Mouse (Mus musculus) heart, embryonic 11.5 days (tissue): ENCODE results near the gene Cnst. TPM values are rescaled to one million over a fixed set of nuclear protein-coding genes. Genes with fewer than 3 reads are reported as not detected.

Experiments used
- ATAC-seq: fragments of 200-750 bp; cut with Nextera tagmentation; replicated peaks from 2 replicates; pipeline ENCODE4 v1.8.0; 2017; ENCODE audit warnings: moderate library complexity; ENCODE audit not compliant: insufficient number of reproducible peaks, low FRiP score, low TSS enrichment
- H3K27ac ChIP-seq: fragments of 300-500 bp; sonication (generic); 2 replicates; pipeline ENCODE4 v1.5.1; 2014; ENCODE audit warnings: mild to moderate bottlenecking, low read depth, low read length
- H3K27me3 ChIP-seq: fragments of 300-500 bp; sonication (generic); 2 replicates; pipeline ENCODE4 v1.6.1; 2014; ENCODE audit warnings: mild to moderate bottlenecking, low read length, mixed read lengths; ENCODE audit not compliant: control insufficient read depth, insufficient read depth
- H3K36me3 ChIP-seq: fragments of 300-500 bp; sonication (generic); 2 replicates; pipeline ENCODE4 v1.6.1; 2014; ENCODE audit warnings: mild to moderate bottlenecking, low read length, moderate library complexity, mixed read lengths; ENCODE audit not compliant: control insufficient read depth, insufficient read depth
- H3K4me1 ChIP-seq: fragments of 300-500 bp; sonication (generic); 2 replicates; pipeline ENCODE4 v1.6.1; 2014; ENCODE audit warnings: low read length; ENCODE audit not compliant: control insufficient read depth, insufficient read depth
- H3K4me2 ChIP-seq: fragments of 300-500 bp; sonication (generic); 2 replicates; pipeline ENCODE4 v1.6.1; 2014; ENCODE audit warnings: mild to moderate bottlenecking, moderate library complexity
- H3K4me3 ChIP-seq: fragments of 300-500 bp; sonication (generic); 2 replicates; pipeline ENCODE4 v1.5.1; 2014; ENCODE audit warnings: low read depth, low read length
- H3K9ac ChIP-seq: fragments of 300-500 bp; sonication (generic); 2 replicates; pipeline ENCODE4 v1.6.1; 2014; ENCODE audit warnings: mild to moderate bottlenecking, low read depth, low read length, moderate library complexity
- H3K9me3 ChIP-seq: fragments of 300-500 bp; sonication (generic); replicated peaks from 2 replicates; pipeline ENCODE4 v1.6.1; 2016; ENCODE audit warnings: low read length; ENCODE audit not compliant: control insufficient read depth
- WGBS: fragments of 180-500 bp; shearing (Covaris S2); extraction: QIAGEN DNeasy Blood & Tissue Kit; methylation state at CpG from one replicate; pipeline ENCODE4 v1.1.7; 2014; ENCODE audit not compliant: insufficient replicate concordance; 5-methylcytosine and 5-hydroxymethylcytosine counted together
- polyA plus RNA-seq: library from polyadenylated mRNA; unstranded; fragments of >200 nt; fragmentation: Nextera tagmentation; extraction: Ambion mirVana; gene quantifications from 2 replicates; pipeline ENCODE4 v1.2.1, GENCODE M21; 2014

Gene Cnst
- polyA plus RNA-seq, 1 experiment from 2014 or later: 13.2 TPM

DNA sequence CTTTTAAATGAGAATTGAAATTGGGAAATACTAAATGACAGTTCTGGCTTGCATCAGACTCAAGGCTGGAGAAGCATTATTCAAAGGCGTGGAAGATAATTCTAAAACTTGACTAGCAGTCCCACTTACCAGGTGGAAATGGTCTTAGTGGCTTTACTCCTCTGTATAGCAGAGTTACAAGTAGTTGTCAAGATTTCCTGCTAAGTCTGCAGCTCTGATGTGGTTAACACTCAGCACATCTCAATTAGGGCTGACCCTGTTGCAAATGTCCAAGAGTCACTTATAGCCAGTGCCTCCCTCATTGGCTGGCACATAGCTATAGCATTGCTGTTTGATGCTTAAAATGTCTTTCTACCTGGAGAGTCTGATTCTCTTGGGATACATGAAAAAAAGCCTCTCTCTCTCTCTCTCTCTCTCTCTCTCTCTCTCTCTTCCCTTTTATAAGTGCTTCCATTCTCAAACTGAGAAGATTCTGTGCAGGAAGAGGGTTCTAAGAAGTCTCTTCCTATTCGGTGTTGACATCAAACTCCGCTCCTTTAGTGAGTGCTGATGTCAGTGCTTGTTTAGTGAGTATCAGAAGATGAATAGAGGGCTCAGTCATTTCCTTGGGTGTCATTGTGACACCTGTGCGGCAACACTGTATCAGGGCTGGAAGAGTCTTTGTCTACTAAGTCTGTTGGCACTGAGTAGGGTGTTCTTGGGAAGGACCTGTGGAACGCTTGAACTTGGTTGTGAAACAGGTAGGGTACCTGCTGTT, 3.0 kb downstream of the Cnst start:
- no peaks in the 10 kb centered on the region for H3K9me3 ChIP-seq
- H3K36me3 ChIP-seq: no peaks in the 10 kb centered on the region
- no peaks in the 10 kb centered on the region for H3K27me3 ChIP-seq
- H3K4me3 ChIP-seq: no peak overlapping the region
- no peak overlapping the region for H3K9ac ChIP-seq
- no peak overlapping the region for H3K4me2 ChIP-seq
- no peak for ATAC-seq
- H3K27ac ChIP-seq: no peak overlapping the region
- 87% methylated on average over 5 of the region's 5 CpGs for WGBS
- H3K4me1 ChIP-seq: peaks cover 17% of the 10 kb centered on the region

GRCm38 (mm10) chr1:179551336-179551735, 5.2 kb downstream of the Cnst start:
- 51% methylated on average over 3 of the region's 3 CpGs for WGBS
- H3K36me3 ChIP-seq: no peaks in the 10 kb centered on the region
- no peak for ATAC-seq
- no peak overlapping the region for H3K4me2 ChIP-seq
- H3K9ac ChIP-seq: no peak overlapping the region
- H3K27me3 ChIP-seq: no peaks in the 10 kb centered on the region
- peaks cover 12% of the 10 kb centered on the region for H3K4me1 ChIP-seq
- H3K4me3 ChIP-seq: no peak overlapping the region
- H3K27ac ChIP-seq: no peak overlapping the region
- H3K9me3 ChIP-seq: no peaks in the 10 kb centered on the region

DNA sequence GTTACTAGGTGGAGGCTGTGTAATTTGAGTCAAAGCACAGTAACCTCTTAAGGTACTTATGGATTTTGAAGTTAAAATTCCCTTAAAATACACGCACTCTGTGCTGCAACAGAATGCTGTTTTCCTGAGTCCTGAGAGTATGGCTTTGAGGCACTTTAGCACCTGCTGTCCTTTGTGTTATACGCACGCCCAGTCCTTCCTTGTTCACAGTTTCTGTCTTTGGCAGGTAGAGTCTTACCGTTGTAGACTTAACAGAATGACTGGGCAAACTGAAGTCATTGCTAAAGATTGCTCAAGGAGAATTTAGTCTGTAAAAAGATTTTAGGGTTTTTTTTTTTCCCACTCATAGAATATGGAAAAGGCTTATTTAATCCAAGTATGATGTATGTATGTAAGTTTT, 5.8 kb downstream of the Cnst start:
- Histone ChIP-seq H3K4me2 (no peak overlapping the region), H3K4me1 (peaks cover 12% of the 10 kb centered on the region), H3K9me3 (no peaks in the 10 kb centered on the region), H3K36me3 (no peaks in the 10 kb centered on the region), H3K27me3 (no peaks in the 10 kb centered on the region), H3K9ac (no peak overlapping the region), H3K27ac (peak overlapping the region; percentile 47; the same call in 1 of the 2 replicates), H3K4me3 (no peak overlapping the region)
- 85% methylated on average over 4 of the region's 4 CpGs for WGBS
- ATAC-seq: no peak

DNA sequence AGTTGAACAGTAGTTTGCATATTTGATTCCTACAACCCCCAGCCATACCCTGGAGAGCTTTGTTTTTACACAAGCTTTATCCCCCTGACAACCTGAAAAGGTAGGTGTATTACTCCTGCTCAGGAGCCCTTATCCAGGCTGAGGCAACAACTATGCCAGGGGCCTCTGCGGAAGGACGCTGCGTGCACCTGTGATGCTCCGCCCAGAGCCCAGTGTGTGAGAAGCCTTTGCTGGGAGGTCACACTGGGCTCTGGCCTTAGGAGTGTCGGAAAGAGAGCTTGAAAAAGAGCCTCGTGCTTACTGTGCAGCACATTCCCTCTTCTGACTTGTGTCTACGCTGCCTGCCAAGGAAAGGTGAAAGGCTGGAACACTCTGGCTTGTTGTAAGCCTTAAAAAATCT, 6.6 kb downstream of the Cnst start:
- Histone ChIP-seq H3K9me3 (no peaks in the 10 kb centered on the region), H3K27me3 (no peaks in the 10 kb centered on the region), H3K4me2 (peak overlapping the region; percentile 9; the same call in 1 of the 2 replicates), H3K4me1 (peaks cover 12% of the 10 kb centered on the region), H3K9ac (0 out of 2 replicates have a peak overlapping the region, but pooled peaks have one; percentile 11), H3K36me3 (no peaks in the 10 kb centered on the region), H3K4me3 (no peak overlapping the region), H3K27ac (no peak overlapping the region; the same call in 1 of the 2 replicates)
- 45% methylated on average over 7 of the region's 7 CpGs for WGBS
- ATAC-seq: no peak

- no peak for ATAC-seq
- 64% methylated on average over 5 of the region's 5 CpGs for WGBS
- Histone ChIP-seq H3K27me3 (no peaks in the 10 kb centered on the region), H3K9me3 (no peaks in the 10 kb centered on the region), H3K36me3 (no peaks in the 10 kb centered on the region), H3K4me2 (no peak overlapping the region), H3K4me3 (no peak overlapping the region), H3K9ac (no peak overlapping the region), H3K27ac (no peak overlapping the region), H3K4me1 (peaks cover 6% of the 10 kb centered on the region)
Measured at GRCm38 (mm10) chr1:179553197-179553948, 7.2 kb downstream of the Cnst start.

- H3K9ac ChIP-seq: no peak overlapping the region
- peaks cover 5% of the 10 kb centered on the region for H3K4me1 ChIP-seq
- WGBS: 81% methylated on average over 4 of the region's 4 CpGs
- no peaks in the 10 kb centered on the region for H3K9me3 ChIP-seq
- H3K36me3 ChIP-seq: no peaks in the 10 kb centered on the region
- no peaks in the 10 kb centered on the region for H3K27me3 ChIP-seq
- ATAC-seq: no peak
- no peak overlapping the region for H3K4me3 ChIP-seq
- no peak overlapping the region for H3K4me2 ChIP-seq
- H3K27ac ChIP-seq: no peak overlapping the region
Measured at GRCm38 (mm10) chr1:179553949-179554347, 7.8 kb downstream of the Cnst start.

DNA sequence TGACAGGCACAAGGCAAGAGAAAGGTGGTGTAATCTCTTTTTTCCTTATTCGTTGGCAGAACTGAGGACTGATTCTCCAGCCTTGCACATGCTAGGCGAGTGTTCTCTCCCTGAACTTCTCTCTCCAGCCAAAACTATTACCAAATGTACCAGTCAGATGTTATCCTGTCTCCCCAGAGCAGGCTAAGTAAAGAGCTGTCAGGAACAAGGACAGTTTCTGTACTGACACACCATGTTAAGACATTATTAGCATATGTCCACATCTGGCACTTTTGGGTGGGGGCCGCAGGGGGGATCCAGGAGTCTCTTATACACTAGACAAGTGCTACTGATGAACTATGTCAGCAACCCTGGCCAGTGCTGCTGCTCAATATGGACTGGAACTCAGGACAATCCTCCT, 10.8 kb downstream of the Cnst start:
- no peak for ATAC-seq
- no peak overlapping the region for H3K9ac ChIP-seq
- H3K4me3 ChIP-seq: no peak overlapping the region
- no peaks in the 10 kb centered on the region for H3K27me3 ChIP-seq
- H3K27ac ChIP-seq: no peak overlapping the region
- no peak overlapping the region for H3K4me2 ChIP-seq
- H3K9me3 ChIP-seq: no peaks in the 10 kb centered on the region
- H3K4me1 ChIP-seq: peaks cover 5% of the 10 kb centered on the region
- 82% methylated on average over 3 of the region's 3 CpGs for WGBS
- no peaks in the 10 kb centered on the region for H3K36me3 ChIP-seq

- no peak overlapping the region for H3K4me3 ChIP-seq
- no peaks in the 10 kb centered on the region for H3K27me3 ChIP-seq
- H3K9me3 ChIP-seq: no peaks in the 10 kb centered on the region
- WGBS: 72% methylated on average over 11 of the region's 11 CpGs
- H3K4me2 ChIP-seq: no peak overlapping the region
- H3K36me3 ChIP-seq: no peaks in the 10 kb centered on the region
- no peak overlapping the region for H3K27ac ChIP-seq
- H3K4me1 ChIP-seq: 0 out of 2 replicates have a peak, but pooled peaks cover 2% of the 10 kb centered on the region
- H3K9ac ChIP-seq: no peak overlapping the region
- no peak for ATAC-seq
Measured at GRCm38 (mm10) chr1:179559446-179560194, 13.4 kb downstream of the Cnst start.
